In genomic region chr17:5798221-5798801, GRCm38 (mm10) we compare ENCODE assay signal across 8 mouse cellular contexts. TPM values are rescaled to one million over a fixed set of nuclear protein-coding genes. Genes with fewer than 3 reads are reported as not detected.
DNase-seq lines count a peak whose midpoint lies in the region; ATAC-seq and TF ChIP-seq lines count a peak whose summit lies in the region.

No protein-coding gene starts in this region.

- H3K9me3 ChIP-seq in heart, embryonic 13.5 days = no peaks in the 10 kb centered on the region
- no peaks in the 10 kb centered on the region for H3K9me3 ChIP-seq in intestine, embryonic 15.5 days
- H3K9me3 ChIP-seq in hindbrain, embryonic 10.5 days = no peaks in the 10 kb centered on the region

- H3K27ac ChIP-seq in heart, embryonic 13.5 days (replicated peaks) = 0 out of 2 replicates have a peak overlapping the region, but pooled peaks have one; percentile 4
- peak overlapping the region; percentile 21 for H3K27ac ChIP-seq in bone marrow, adult 2 months (ENCODE audit: control insufficient read depth, insufficient read depth, low read depth, low read length, poor library complexity)
- H3K27ac ChIP-seq in intestine, embryonic 15.5 days = 0 out of 2 replicates have a peak overlapping the region, but pooled peaks have one; percentile 38
- no peak overlapping the region for H3K27ac ChIP-seq in hindbrain, embryonic 10.5 days

- H3K4me2 ChIP-seq in heart, embryonic 13.5 days = peak overlapping the region; percentile 14
- H3K4me2 ChIP-seq in intestine, embryonic 15.5 days (replicated peaks) = no peak overlapping the region; the same call in 1 of the 2 replicates

- ATAC-seq in heart, embryonic 13.5 days (ENCODE audit: extremely low read depth, insufficient number of reproducible peaks, low FRiP score, low TSS enrichment) = 0 out of 2 replicates have a peak, but pooled peaks have one; percentile 21
- ATAC-seq in intestine, embryonic 15.5 days = peak; percentile 70

- no peak for DNase-seq in heart, adult 8-10 months (ENCODE audit: low spot score)
- DNase-seq in spleen, adult 18-20 months = peak; percentile 59 to 70
- no peak for DNase-seq in adrenal gland, postnatal 25 days
- DNase-seq in hindbrain, embryonic 10.5 days (ENCODE audit: low spot score) = no peak
- DNase-seq in layer of hippocampus, adult 9-11 months = no peak

- H3K36me3 ChIP-seq in heart, embryonic 13.5 days = no peaks in the 10 kb centered on the region
- no peaks in the 10 kb centered on the region for H3K36me3 ChIP-seq in intestine, embryonic 15.5 days
- no peaks in the 10 kb centered on the region for H3K36me3 ChIP-seq in hindbrain, embryonic 10.5 days

- peak; percentile 42; the same call in 1 of the 2 replicates for TF ChIP-seq POLR2A in bone marrow, adult 2 months (IDR thresholded peaks at IDR 0.05; ENCODE audit: borderline replicate concordance, control insufficient read depth, low read depth, low read length)

- H3K4me1 ChIP-seq in heart, embryonic 13.5 days = peaks cover 51% of the 10 kb centered on the region
- H3K4me1 ChIP-seq in bone marrow, adult 2 months (ENCODE audit: control insufficient read depth, insufficient read depth, low read length) = peaks cover 18% of the 10 kb centered on the region
- peaks cover 16% of the 10 kb centered on the region; the same call in 1 of the 2 replicates for H3K4me1 ChIP-seq in intestine, embryonic 15.5 days (replicated peaks)
- peaks cover 16% of the 10 kb centered on the region; the same call in 1 of the 2 replicates for H3K4me1 ChIP-seq in hindbrain, embryonic 10.5 days (replicated peaks)

- H3K27me3 ChIP-seq in heart, embryonic 13.5 days (replicated peaks) = 0 out of 2 replicates have a peak, but pooled peaks cover 5% of the 10 kb centered on the region
- no peaks in the 10 kb centered on the region for H3K27me3 ChIP-seq in intestine, embryonic 15.5 days (replicated peaks)
- H3K27me3 ChIP-seq in hindbrain, embryonic 10.5 days (ENCODE audit: insufficient read depth, poor library complexity, severe bottlenecking) = no peaks in the 10 kb centered on the region

- no peak overlapping the region for H3K4me3 ChIP-seq in heart, embryonic 13.5 days
- no peak overlapping the region for H3K4me3 ChIP-seq in bone marrow, adult 2 months (replicated peaks; ENCODE audit: control insufficient read depth, low read depth, low read length)
- H3K4me3 ChIP-seq in intestine, embryonic 15.5 days (replicated peaks) = no peak overlapping the region
- H3K4me3 ChIP-seq in hindbrain, embryonic 10.5 days = no peak overlapping the region

- 0 out of 2 replicates have a peak overlapping the region, but pooled peaks have one; percentile 2 for H3K9ac ChIP-seq in heart, embryonic 13.5 days
- H3K9ac ChIP-seq in intestine, embryonic 15.5 days = no peak overlapping the region

- WGBS in heart, embryonic 13.5 days = 21% methylated on average over 13 of the region's 13 CpGs
- 8% methylated on average over 13 of the region's 13 CpGs for WGBS in bone marrow, adult 2 months
- 44% methylated on average over 13 of the region's 13 CpGs for WGBS in intestine, embryonic 15.5 days
- WGBS in hindbrain, embryonic 10.5 days = 77% methylated on average over 13 of the region's 13 CpGs

- TF ChIP-seq CTCF in bone marrow, adult 2 months (IDR thresholded peaks at IDR 0.05; ENCODE audit: control insufficient read depth, insufficient read depth, low read length) = no peak

RNA-seq across cellular contexts. Expression of gene Snx9, which starts 42.8 kb away (rescaled TPM):
- 20.0 and 20.5 TPM in 2 replicates for polyA plus RNA-seq in heart, embryonic 13.5 days (2015; fragmentation: Nextera tagmentation; extraction: Ambion mirVana)
- 10 to 100 TPM; 29.0 to 32.4 (median 30.3) TPM for total RNA-seq in heart, adult 8-10 months (2022)
- 7.9 and 16.6 TPM in 2 replicates for polyA plus RNA-seq in bone marrow, adult 2 months (2011; ENCODE audit: insufficient read depth, insufficient read length, low replicate concordance, missing spikeins)
- polyA plus RNA-seq in intestine, embryonic 15.5 days (2015; fragmentation: Nextera tagmentation; extraction: Ambion mirVana) = 49.8 and 55.9 TPM in 2 replicates
- total RNA-seq in adrenal gland, postnatal 25 days (2021) = 48.2 and 51.3 TPM in 2 replicates
- polyA plus RNA-seq in hindbrain, embryonic 10.5 days (2016; fragmentation: Nextera tagmentation; extraction: Ambion mirVana) = 12.7 and 14.5 TPM in 2 replicates

Comparison
In these comparisons a context has a peak if more than half of its experiments do, and no peak if none do; other contexts are left out.
1. DNase-seq: peak in spleen, adult 18-20 months (2 of 2); none in heart, adult 8-10 months (single experiment), adrenal gland, postnatal 25 days (single experiment), hindbrain, embryonic 10.5 days (single experiment) and layer of hippocampus, adult 9-11 months (single experiment).